Mouse (Mus musculus): ENCODE measurements at regions not wholly inside any gene's neighbourhood (a gene's known extent, or its start where the extent isn't known, plus 50 kb on each side); places are given as distances from the start of the nearest gene placed in this dataset.
A peak's percentile ranks its signal among the peaks of the same experiment; 100 is the strongest.
"Not testable (repeated sequence)": the region's sequence is repeated elsewhere in the genome, so short reads cannot be mapped to it uniquely, and the experiment has no call there.

DNA sequence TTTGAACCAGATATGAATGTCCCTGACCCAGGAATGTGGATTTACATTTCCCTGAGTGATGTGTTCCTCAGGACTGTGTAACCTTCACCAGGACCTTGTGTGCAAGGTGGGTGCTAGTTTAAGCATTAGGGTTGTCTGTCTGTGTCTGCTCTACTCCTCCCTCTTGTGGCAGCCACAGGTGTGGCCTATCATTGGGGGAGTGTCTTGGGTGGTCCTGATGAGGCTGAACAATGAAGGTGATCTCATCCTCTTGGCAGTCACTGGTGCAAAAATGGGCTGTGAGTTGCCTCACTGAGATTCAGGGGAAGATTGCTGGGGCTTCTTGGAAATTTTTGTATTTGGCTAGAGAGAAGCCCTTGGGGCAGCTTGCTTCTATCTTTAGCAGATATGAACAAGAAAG, 179.4 kb upstream of the Ube2e1 start:
- no peak for ATAC-seq

DNA sequence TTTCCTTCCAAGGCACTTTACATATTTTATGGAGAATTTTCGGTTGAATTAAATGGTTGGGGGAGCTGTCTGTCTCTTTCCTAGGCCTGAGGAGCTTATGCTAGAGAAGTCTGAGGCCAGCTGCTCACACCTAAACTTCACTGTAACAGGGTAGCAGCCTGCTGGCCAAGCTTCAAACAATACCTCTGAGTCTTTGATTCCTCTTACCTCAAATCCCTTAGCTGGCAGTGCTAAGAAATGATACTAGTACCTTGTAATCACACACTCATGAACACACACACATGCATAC, 176.6 kb upstream of the Ube2e1 start:
- ATAC-seq = no peak

GRCm38 (mm10) chr14:18507582-18508358, 176.1 kb upstream of the Ube2e1 start:
- no peak for ATAC-seq

- ATAC-seq = no peak
These were observed 174.5 kb upstream of the Ube2e1 start for GRCm38 (mm10) chr14:18506168-18506567.

DNA sequence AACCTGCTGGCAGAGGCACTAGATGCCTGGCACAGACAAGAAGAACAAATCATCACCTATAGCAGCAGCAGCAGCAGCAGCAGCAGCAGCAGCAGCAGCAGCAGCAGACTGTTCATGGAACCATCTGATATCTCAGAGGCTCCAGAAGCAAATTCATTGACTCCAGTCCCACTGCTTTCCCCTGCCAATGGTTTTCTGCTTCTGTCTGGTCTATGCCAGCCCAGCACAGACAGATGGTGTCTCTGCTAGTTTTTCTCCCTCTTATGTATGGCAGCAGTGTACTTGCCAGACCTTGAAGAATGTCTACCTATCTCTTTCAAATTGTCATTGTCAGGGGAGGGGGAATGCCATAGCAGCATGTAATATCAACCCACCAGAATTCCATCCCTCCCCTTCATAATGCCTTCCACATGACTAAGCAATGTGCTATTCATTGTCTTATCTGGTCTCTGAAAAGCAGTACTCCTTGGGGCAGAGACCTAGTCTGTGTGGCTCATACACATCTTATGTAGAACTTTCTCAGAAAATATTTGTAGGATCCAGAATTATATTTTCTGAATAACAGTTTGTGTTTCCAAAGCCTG, 168.7 kb upstream of the Ube2e1 start:
- no peak for ATAC-seq

GRCm38 (mm10) chr14:18494048-18494447, 162.4 kb upstream of the Ube2e1 start:
- no peak for ATAC-seq

DNA sequence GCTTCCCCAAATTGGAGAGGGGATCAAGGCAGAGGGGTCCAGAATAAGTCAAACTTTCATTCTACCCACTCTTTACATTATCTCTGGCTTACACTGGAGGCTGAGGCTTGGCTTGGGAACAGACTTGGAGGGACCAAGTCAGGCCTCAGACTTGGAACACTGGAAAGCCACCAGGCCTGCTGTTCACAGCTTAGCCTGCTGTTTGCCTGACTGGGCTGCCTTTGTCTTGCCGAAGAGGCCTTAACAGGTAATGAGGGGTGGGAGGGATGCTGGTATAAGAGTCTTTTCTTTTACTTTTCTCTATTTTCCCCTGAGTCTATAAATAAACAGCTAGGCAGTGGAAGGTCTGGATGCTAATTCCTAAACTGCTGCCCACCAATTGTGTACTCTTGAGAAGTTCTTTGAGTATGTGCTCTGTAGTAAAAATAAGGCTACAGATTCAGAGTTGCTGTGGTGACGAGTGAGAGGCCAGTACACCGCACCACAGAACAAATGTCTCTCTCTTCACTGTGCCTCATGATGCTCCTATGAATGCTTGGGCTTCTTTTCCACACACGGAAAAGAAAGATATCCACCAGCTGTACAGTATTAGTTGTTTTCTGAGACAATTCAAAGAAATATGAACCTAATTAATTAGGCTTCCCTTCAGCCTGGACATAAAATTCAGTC, 154.6 kb upstream of the Ube2e1 start:
- no peak for ATAC-seq

DNA sequence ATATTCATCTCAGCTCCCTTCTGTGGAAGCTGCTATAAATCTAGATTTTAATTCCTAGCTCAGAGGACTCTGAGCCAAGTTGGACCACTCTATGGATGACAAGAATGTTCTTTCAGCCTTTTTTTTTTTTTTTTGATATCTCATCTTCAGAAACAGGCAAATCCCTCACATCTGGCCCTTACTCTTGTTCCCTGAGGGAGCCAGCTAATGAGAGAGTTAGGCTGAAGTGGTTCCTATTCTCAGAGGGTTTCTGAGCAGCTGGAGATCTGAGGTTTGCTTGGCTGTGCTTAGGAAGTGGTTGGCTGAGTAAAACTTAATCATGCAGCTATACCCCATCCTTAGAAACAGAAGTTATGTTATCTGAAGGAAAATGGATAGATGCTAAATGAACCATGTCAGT, 153.9 kb upstream of the Ube2e1 start:
- ATAC-seq = no peak

GRCm38 (mm10) chr14:18476795-18477320, 145.2 kb upstream of the Ube2e1 start:
- no peak for ATAC-seq

GRCm38 (mm10) chr14:18468611-18469010, 137.0 kb upstream of the Ube2e1 start:
- no peak for ATAC-seq

DNA sequence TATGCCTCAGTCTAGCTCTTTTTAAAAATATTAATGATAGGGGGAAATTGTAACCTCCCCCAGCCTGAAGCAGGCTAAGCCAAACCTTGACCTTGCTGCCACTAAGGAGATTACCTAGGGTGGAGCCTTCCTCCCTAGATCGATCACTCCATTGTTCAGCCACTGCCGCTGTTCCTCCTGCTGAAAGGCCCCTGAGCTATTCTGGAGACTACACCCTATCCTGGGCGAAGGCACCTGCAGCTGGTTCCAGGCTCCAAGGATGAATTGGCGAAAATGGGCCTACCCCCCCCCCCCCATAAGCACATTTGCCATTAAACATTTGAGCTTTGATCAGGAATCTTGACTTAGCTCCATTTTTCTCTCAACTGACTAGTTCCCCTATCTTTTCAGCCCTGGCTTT, 135.2 kb upstream of the Ube2e1 start:
- not testable (repeated sequence) for ATAC-seq

DNA sequence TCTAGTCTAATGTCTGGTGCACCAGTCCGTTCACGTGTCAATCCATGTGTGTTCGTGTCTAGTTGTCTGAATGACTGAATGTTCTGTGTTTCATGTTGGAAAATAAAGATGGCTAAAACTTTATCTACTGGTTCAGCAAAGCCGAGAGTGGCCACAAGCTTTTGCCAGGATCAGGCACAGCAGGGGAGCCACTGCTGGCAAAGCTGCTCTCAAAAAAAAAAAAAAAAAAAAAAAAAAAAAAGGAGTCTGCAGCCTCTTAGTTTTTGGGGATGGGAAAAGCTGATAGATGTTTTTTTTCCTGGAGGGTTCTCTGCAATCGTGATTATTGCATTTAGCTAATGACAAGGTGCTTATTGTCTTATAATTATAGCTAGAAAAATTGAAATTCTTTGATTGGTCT, 132.5 kb upstream of the Ube2e1 start:
- ATAC-seq = not testable (repeated sequence)

- ATAC-seq = no peak
These were observed 131.7 kb upstream of the Ube2e1 start for GRCm38 (mm10) chr14:18463230-18463873.

DNA sequence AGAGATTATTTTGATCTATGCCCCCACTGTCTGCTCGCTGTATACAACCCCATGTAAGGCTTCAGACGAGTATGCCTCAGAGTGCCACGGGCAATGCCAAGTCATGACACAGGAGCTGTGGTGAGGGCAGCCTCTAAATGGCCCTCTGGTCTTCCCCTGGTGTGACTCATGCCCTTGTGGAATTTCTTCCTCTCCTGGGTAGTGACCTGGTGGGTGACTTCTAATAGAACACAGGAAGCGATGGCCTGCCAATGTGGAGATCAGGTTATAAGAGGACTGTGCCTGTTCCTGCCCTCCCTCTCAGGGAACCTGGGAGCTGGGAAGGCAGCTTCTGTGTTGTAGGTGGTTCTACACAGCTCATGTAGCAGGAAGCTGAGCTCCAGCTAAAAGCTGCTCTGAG, 130.7 kb upstream of the Ube2e1 start:
- ATAC-seq = no peak

DNA sequence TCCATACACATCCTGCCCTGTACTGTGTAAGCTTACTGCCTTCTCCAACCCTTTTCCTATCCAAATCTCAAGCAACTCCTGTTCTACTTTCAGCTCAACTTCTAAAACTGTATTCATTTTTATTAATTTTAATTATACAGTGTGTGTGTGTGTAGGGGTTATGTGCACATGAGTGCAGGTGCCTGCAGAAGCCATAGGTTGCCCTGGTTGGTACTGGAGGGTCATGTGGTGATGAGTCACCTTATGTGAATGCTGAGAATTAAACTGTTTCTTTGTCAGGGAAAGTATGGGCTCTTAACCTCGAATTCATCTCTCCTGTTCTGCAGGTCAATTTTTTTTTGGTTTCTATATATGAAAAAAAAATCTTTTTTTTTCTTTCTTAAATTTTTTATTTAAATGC, 117.0 kb upstream of the Ube2e1 start:
- no peak for ATAC-seq

GRCm38 (mm10) chr14:18444492-18444891, 112.8 kb upstream of the Ube2e1 start:
- no peak for ATAC-seq

DNA sequence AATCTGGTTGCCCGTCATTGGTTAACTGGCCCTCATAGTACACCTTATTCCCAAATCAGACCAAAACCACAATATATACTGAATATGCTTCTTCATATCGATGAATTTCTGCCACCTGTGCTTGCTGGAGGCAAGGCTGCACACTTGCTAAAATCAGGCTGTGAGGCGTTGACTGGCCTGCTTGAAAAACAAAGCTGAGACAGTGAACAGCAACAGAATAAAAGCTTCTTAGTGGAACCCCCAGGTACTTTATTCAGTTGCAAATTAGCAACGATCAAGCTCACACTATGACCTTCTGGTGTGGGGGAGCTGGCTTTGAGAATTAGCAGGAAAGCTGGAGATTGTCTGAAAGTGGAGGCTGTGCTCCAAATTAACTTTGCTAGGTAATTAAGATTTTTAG, 97.3 kb upstream of the Ube2e1 start:
- not testable (repeated sequence) for ATAC-seq

DNA sequence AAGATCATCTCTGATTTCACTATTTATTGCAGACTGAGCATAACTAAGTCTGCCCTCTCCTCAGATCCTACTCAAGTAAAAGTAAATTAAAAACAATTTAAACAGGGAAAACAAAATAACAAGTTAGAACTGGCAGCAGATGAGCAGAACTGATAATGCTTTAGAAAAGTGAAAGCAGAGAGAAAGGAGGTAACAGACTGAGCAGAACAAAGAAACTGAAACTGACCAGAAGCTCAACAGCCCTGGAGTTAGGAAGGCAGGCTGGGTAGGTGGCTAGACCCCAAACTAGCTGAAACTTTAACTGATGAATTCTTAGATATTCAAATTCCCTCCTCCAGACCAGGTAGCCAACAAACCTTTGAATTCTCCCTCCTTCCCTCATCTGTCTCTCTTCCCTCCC, 94.2 kb upstream of the Ube2e1 start:
- peak; percentile 36 for ATAC-seq

- no peak for ATAC-seq
These were observed 85.2 kb upstream of the Ube2e1 start for GRCm38 (mm10) chr14:18416839-18417238.

GRCm38 (mm10) chr14:18416319-18416718, 84.7 kb upstream of the Ube2e1 start:
- no peak for ATAC-seq

DNA sequence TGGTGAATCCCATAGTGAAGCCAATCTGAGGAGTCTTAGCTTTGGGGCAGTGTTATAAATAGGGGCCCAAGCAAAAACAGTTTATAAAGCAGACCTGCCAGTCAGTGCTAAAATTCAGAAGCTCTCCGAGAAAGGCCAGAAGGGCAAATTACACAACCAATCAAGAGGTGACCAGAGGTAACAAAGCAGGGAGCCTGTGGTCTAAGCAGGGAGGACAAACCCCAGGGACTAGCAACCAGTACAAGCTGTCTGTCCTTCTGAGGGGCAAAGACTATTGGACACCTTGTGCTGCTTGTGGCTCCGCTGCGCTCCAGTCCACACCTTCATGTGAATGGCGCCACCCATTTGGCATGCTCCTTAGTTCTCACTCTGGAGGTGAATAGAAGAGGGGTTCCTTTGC, 67.3 kb upstream of the Ube2e1 start:
- ATAC-seq = no peak

DNA sequence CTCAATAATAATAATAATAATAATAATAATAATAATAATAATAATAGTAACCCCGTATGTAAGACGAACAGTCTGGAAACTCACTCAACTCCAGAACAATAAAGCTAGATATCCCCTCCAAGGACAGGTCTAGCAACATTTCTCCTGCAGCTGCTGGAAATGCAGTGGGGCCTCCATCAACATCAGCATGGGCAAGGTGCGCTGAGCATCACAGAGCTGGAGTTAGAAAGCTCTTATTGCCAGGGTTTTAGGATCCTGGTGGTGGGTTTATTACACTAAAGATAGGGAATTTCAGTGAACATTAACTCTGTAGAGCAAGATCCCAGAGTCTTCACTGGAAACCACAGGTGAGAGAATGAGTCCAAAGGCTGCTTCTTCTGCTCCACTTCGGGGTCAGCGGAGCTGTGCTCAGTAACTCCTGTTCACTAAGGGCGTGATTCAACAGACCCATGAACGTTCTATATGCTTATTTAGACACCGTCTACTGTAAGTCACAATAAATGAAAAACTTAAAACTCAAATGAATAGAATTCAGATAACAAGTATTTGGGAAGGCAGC, 64.6 kb upstream of the Ube2e1 start:
- no peak for ATAC-seq

- no peak for ATAC-seq
These were observed 62.5 kb upstream of the Ube2e1 start for GRCm38 (mm10) chr14:18394071-18394745.

Measured in activated CD4-positive, CD25-positive, alpha-beta regulatory T cell, adult 4 months (primary cell).